Mouse (Mus musculus): Measurements from ENCODE around the gene Gm9837.

Gm9837 gene

GRCm38 (mm10) chr11:53469968-53470695 lies at the start of gene Gm9837:
Gene Gm9837, minus strand, starts transcription at chr11:53470479.
- peak; percentile 51 to 53 for DNase-seq

- DNase-seq, result no peak
Observed at GRCm38 (mm10) chr11:53519207-53520121, 49.2 kb upstream of the Gm9837 start, which contains the start of gene Sept8. Gene Sept8, plus strand, starts transcription at chr11:53519257.

DNA sequence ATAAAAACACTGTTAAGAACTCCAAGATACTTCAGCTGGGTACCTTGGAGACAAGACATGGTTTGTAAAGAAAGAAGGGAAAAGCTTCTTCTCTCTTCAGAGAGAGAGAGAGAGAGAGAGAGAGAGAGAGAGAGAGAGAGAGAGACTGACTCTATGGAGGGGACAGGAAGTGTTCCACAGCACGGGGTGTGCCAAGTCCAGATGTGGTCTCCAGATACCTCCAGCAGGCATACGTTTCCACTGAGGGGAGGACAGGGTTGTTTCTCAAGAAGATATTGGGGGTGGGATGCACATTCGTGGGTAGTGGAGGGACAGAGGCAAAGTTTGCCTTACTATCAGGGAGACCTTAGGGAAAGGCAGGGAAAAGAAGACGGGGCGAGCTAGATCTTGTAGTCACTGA lies 48.5 kb upstream of the Gm9837 start:
- DNase-seq, result no peak

DNA sequence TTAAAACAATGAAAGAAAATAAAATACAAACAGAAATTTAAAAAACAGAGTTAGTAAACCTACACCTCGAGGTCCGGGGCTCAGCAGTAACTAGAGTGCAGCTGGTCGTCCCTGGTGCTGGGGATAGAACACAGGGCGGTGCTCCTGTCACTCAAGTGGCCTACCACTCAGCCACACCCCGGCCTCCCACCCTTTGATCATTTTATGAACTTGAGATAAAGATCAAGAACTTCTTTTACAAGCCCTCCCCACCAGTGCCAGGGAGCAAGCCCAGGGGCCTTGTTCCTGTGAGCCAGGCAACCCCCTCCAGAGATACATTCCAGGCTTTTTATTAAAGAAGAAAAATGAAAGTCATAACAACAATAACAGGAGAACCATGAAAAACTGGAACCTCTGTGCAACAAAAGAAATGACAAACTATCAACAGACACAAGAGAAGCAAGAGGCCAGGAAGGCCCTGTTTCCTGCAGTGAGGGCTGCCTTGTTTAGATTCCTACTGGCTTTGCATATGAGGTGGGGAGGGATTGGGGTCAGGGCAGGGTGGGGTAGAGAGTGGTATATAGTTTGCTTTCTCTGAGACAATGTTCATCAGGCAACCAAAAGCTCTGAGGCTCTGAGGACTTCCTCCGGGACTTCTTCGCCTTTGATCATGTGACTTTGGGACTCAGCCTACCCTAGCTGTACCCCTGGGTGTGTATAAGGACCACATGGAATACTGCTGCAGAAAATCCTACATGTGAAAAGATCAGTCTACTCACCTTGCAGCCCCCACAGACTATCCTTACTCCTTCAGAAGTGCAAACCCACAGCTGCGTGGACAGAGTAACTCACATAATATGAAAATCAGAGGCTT lies 46.7 kb upstream of the Gm9837 start:
- peak in 1 of 2 experiments; percentile 24 for DNase-seq

DNA sequence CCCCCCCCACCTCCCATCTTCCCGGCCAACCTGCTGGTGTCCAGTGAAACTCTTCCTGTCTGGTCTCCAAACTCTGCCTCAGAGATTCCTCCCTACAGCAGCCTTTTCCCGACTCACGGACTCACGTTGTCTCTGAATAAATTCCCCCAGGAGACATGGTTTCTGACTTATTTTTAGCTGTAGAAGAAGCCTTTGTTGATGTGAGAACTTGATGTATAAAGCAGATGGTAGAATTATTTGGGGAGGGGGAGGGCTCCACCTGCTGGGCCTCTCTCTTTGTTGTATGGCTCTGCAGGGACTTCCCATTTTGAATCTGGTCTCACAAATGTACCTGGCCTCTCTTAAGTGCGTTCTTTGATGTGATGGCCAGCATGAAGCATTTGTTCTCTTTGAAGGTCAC lies 40.1 kb upstream of the Gm9837 start:
- no peak for DNase-seq

GRCm38 (mm10) chr11:53508591-53508990 lies 38.3 kb upstream of the Gm9837 start:
- no peak for DNase-seq

- no peak for DNase-seq
Observed at GRCm38 (mm10) chr11:53508152-53508551, 37.9 kb upstream of the Gm9837 start.

- DNase-seq, result no peak
Observed at GRCm38 (mm10) chr11:53507098-53507805, 37.0 kb upstream of the Gm9837 start.

- no peak for DNase-seq
Observed at GRCm38 (mm10) chr11:53505026-53505663, 34.9 kb upstream of the Gm9837 start.

DNA sequence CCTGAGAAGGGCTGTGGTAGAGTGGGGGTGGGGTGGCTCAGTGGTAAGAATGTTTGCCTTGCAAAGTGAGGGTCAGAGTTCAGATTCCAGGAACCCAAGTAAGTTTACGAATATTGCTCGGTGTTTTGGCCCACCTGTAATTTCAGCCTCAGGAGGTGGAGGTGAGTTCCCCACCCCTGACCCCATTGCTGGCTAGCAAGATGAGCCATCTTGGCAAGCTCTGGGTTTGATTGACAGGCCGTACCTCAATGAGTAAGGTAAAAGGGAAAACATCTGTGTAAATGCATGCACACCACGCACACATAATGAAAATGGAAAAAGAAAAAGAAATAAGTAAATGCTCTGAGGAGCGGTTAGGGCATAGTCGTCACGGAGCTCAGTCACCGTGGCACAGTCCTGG lies 34.1 kb upstream of the Gm9837 start:
- no peak for DNase-seq

DNA sequence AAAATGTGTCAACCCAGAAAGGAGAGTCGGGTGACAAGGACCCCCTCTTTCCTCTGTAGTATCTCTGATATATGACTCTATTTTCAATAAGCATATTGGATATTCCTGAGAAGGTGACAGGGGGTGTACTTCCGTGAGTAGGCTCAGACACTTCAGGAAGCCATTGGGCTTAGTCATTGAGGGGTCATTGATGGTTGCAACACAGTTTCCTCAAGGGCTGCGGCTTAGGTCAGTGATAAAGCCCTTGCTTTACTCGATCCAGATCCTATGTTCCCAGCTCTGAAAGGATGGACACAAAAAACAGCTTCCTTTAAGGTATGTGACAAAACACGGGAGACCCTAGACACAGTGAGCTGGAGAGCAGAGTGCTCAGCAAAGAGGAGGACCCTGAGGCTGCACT lies 33.5 kb upstream of the Gm9837 start:
- DNase-seq, result no peak

- DNase-seq, result no peak
Observed at GRCm38 (mm10) chr11:53502039-53502765, 31.9 kb upstream of the Gm9837 start.

DNA sequence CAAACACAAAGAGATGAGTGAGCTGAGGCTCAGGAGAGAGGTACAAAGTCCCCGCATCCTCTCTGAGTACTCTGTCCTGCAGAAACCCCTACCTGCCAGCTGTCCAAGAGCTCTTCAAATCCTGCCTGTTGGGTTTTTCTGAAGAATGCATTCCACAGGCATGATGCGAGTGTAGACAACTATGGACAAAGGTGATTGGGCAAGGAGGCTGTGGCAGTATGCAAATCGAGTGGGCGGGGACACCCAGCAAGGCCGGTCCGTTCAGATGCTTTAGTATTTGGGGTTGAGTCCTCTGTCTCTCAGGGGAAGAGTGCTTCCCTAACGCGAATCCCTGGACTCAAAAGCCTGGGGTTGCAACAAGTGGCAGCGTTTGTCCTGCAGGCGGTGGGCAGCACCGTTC lies 30.3 kb upstream of the Gm9837 start:
- no peak for DNase-seq

GRCm38 (mm10) chr11:53496946-53497345 lies 26.7 kb upstream of the Gm9837 start:
- no peak for DNase-seq

DNA sequence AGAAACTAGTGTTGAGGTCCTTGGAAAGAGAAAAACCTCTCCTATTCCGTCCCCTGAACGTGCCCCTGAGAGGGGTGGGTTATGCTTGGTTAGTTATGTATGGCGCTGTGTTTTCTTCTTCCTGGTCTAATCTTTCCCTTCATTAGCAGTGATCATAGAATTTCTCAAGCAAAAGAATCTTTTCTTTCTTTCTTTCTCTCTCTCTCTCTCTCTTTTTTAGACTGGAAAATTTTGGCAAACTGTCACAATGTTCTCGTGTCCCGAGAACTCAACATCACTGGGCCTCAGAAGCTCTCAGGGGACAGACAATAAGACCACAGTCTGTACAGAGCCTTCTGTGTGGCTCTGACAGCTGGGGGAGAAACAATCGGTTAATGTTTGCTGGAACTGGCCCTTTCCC lies 25.1 kb upstream of the Gm9837 start:
- DNase-seq, result no peak

- no peak for DNase-seq
Observed at GRCm38 (mm10) chr11:53493243-53493955, 23.1 kb upstream of the Gm9837 start.

GRCm38 (mm10) chr11:53491954-53492401 lies 21.7 kb upstream of the Gm9837 start:
- DNase-seq, result no peak

DNA sequence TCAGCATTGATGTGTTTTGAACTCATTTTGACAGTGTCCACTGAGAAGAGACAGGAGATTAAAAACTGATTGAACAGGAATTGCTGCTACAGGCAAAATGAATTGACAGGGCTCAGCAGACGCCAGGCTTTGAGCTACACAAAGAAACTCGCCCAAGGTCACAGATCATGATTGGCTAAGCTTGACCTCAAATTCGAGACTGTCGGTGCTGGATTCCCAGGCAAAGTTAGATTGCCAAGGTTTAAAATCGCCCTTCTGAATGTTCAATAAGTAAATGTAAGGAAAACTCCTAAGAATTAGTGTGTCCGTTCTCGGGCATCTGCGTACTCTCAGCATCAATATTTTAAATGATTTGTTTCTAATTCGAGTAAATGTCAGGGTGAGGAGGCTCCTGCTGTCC lies 19.1 kb upstream of the Gm9837 start:
- no peak for DNase-seq

DNA sequence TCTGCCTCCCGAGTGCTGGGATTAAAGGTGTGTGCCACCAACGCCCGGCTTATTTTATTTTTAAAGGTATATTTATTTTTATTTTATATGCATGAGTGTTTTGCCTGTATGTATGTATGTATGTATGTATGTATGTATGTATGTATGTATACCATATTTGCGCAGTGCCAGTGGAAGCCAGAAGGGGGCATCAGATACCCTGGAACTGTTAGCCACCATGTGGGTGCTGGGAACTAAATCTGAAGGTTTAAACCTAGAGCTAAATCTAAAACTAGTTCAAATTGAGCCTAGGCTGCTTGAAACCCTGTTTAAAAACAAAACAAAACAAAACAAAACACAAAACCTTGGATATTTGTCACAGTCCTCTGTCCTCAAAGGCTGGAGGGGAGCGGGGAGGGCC lies 18.7 kb upstream of the Gm9837 start:
- no peak for DNase-seq
